Mouse (Mus musculus): ENCODE data around the gene Ptpa. TPM values are rescaled to one million over a fixed set of nuclear protein-coding genes. Genes with fewer than 3 reads are reported as not detected.

Gene Ptpa
- total and polyA plus RNA-seq, 2 experiments from 2014 or later, result 92.4 to 109 TPM

GRCm38 (mm10) chr2:30377721-30378120 lies 38.1 kb upstream of the Ptpa start:
- H3K36me3 ChIP-seq (replicated peaks; ENCODE audit: control insufficient read depth, insufficient read depth, low read length), result peaks cover 89% of the 10 kb centered on the region
- DNase-seq (ENCODE audit: low spot score) (no peak), ATAC-seq (ENCODE audit: insufficient read depth, low read depth) (no peak)
- no peak overlapping the region for H3K9ac ChIP-seq (replicated peaks; ENCODE audit: low read depth, low read length)
- no peak overlapping the region for H3K4me2 ChIP-seq (ENCODE audit: low read depth, low read length)
- 78% methylated on average over 5 of the region's 5 CpGs for WGBS
- no peak overlapping the region for H3K4me3 ChIP-seq (ENCODE audit: low read depth, low read length)
- TF ChIP-seq CTCF (IDR thresholded peaks at IDR 0.05; ENCODE audit: low read depth), result no peak
- no peak for TF ChIP-seq EP300 (IDR thresholded peaks at IDR 0.05; ENCODE audit: low read depth)
- no peaks in the 10 kb centered on the region for H3K4me1 ChIP-seq (ENCODE audit: control insufficient read depth, insufficient read depth)
- no peaks in the 10 kb centered on the region for H3K9me3 ChIP-seq (replicated peaks; ENCODE audit: control insufficient read depth, low read length)
- no peaks in the 10 kb centered on the region for H3K27me3 ChIP-seq (ENCODE audit: control insufficient read depth, insufficient read depth, low read length)
- H3K27ac ChIP-seq (ENCODE audit: low read depth), result no peak overlapping the region

- 76% methylated on average over 7 of the region's 7 CpGs for WGBS
- Histone ChIP-seq H3K9me3 (replicated peaks; ENCODE audit: control insufficient read depth, low read length) (no peaks in the 10 kb centered on the region), H3K27ac (ENCODE audit: low read depth) (no peak overlapping the region), H3K9ac (replicated peaks; ENCODE audit: low read depth, low read length) (no peak overlapping the region), H3K36me3 (replicated peaks; ENCODE audit: control insufficient read depth, insufficient read depth, low read length) (peaks cover 91% of the 10 kb centered on the region), H3K4me3 (ENCODE audit: low read depth, low read length) (no peak overlapping the region), H3K4me2 (ENCODE audit: low read depth, low read length) (no peak overlapping the region), H3K27me3 (ENCODE audit: control insufficient read depth, insufficient read depth, low read length) (no peaks in the 10 kb centered on the region), H3K4me1 (ENCODE audit: control insufficient read depth, insufficient read depth) (no peaks in the 10 kb centered on the region)
- ATAC-seq (ENCODE audit: insufficient read depth, low read depth) (no peak), DNase-seq (ENCODE audit: low spot score) (no peak)
- TF ChIP-seq CTCF (IDR thresholded peaks at IDR 0.05; ENCODE audit: low read depth), result no peak
- TF ChIP-seq EP300 (IDR thresholded peaks at IDR 0.05; ENCODE audit: low read depth), result no peak
Measured at GRCm38 (mm10) chr2:30379307-30379706, 36.5 kb upstream of the Ptpa start.

GRCm38 (mm10) chr2:30380564-30381376 lies 35.1 kb upstream of the Ptpa start:
- Histone ChIP-seq H3K4me1 (ENCODE audit: control insufficient read depth, insufficient read depth) (no peaks in the 10 kb centered on the region), H3K27ac (ENCODE audit: low read depth) (no peak overlapping the region), H3K9ac (replicated peaks; ENCODE audit: low read depth, low read length) (no peak overlapping the region), H3K4me2 (ENCODE audit: low read depth, low read length) (no peak overlapping the region), H3K27me3 (ENCODE audit: control insufficient read depth, insufficient read depth, low read length) (no peaks in the 10 kb centered on the region), H3K9me3 (replicated peaks; ENCODE audit: control insufficient read depth, low read length) (no peaks in the 10 kb centered on the region), H3K36me3 (replicated peaks; ENCODE audit: control insufficient read depth, insufficient read depth, low read length) (peaks cover 90% of the 10 kb centered on the region), H3K4me3 (ENCODE audit: low read depth, low read length) (no peak overlapping the region)
- ATAC-seq (ENCODE audit: insufficient read depth, low read depth) (no peak), DNase-seq (ENCODE audit: low spot score) (no peak)
- 83% methylated on average over 10 of the region's 10 CpGs for WGBS
- TF ChIP-seq EP300 (IDR thresholded peaks at IDR 0.05; ENCODE audit: low read depth) (no peak), CTCF (IDR thresholded peaks at IDR 0.05; ENCODE audit: low read depth) (no peak)

DNA sequence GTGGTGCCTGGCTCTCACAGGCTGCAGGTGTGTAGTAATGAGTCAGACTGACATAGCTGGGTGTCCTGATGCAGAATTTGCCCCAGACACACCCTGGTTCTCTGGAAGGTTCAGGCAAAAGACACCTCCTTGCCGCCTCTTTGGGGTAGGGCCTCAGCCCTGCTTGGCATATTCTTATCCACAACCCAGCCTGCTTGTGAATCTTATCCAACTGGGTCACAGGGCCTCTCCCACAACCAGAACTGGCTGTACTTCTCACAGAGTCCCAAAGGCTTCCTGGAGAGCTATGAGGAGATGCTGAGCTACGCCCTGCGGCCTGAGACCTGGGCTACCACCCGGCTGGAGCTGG lies 34.5 kb upstream of the Ptpa start:
- DNase-seq (ENCODE audit: low spot score) (no peak), ATAC-seq (ENCODE audit: insufficient read depth, low read depth) (no peak)
- Histone ChIP-seq H3K27me3 (ENCODE audit: control insufficient read depth, insufficient read depth, low read length) (no peaks in the 10 kb centered on the region), H3K27ac (ENCODE audit: low read depth) (no peak overlapping the region), H3K9me3 (replicated peaks; ENCODE audit: control insufficient read depth, low read length) (no peaks in the 10 kb centered on the region), H3K9ac (replicated peaks; ENCODE audit: low read depth, low read length) (no peak overlapping the region), H3K4me2 (ENCODE audit: low read depth, low read length) (no peak overlapping the region), H3K4me3 (ENCODE audit: low read depth, low read length) (no peak overlapping the region), H3K36me3 (replicated peaks; ENCODE audit: control insufficient read depth, insufficient read depth, low read length) (peaks cover 84% of the 10 kb centered on the region), H3K4me1 (ENCODE audit: control insufficient read depth, insufficient read depth) (no peaks in the 10 kb centered on the region)
- WGBS, result 86% methylated on average over 4 of the region's 4 CpGs
- no peak for TF ChIP-seq EP300 (IDR thresholded peaks at IDR 0.05; ENCODE audit: low read depth)
- no peak for TF ChIP-seq CTCF (IDR thresholded peaks at IDR 0.05; ENCODE audit: low read depth)

GRCm38 (mm10) chr2:30384814-30385213 lies 31.0 kb upstream of the Ptpa start:
- DNase-seq (ENCODE audit: low spot score) (no peak), ATAC-seq (ENCODE audit: insufficient read depth, low read depth) (no peak)
- H3K4me2 ChIP-seq (ENCODE audit: low read depth, low read length), result no peak overlapping the region
- no peaks in the 10 kb centered on the region for H3K4me1 ChIP-seq (ENCODE audit: control insufficient read depth, insufficient read depth)
- no peak overlapping the region for H3K9ac ChIP-seq (replicated peaks; ENCODE audit: low read depth, low read length)
- no peak overlapping the region for H3K27ac ChIP-seq (ENCODE audit: low read depth)
- no peak overlapping the region for H3K4me3 ChIP-seq (ENCODE audit: low read depth, low read length)
- WGBS, result 58% methylated on average over 5 of the region's 5 CpGs
- H3K36me3 ChIP-seq (replicated peaks; ENCODE audit: control insufficient read depth, insufficient read depth, low read length), result peaks cover 50% of the 10 kb centered on the region
- H3K27me3 ChIP-seq (ENCODE audit: control insufficient read depth, insufficient read depth, low read length), result no peaks in the 10 kb centered on the region
- TF ChIP-seq CTCF (IDR thresholded peaks at IDR 0.05; ENCODE audit: low read depth) (no peak), EP300 (IDR thresholded peaks at IDR 0.05; ENCODE audit: low read depth) (no peak)
- H3K9me3 ChIP-seq (replicated peaks; ENCODE audit: control insufficient read depth, low read length), result no peaks in the 10 kb centered on the region

- ATAC-seq (ENCODE audit: insufficient read depth, low read depth) (no peak), DNase-seq (ENCODE audit: low spot score) (no peak)
- H3K9me3 ChIP-seq (replicated peaks; ENCODE audit: control insufficient read depth, low read length), result no peaks in the 10 kb centered on the region
- WGBS, result 81% methylated on average over 4 of the region's 4 CpGs
- no peak overlapping the region for H3K9ac ChIP-seq (replicated peaks; ENCODE audit: low read depth, low read length)
- no peaks in the 10 kb centered on the region for H3K4me1 ChIP-seq (ENCODE audit: control insufficient read depth, insufficient read depth)
- no peaks in the 10 kb centered on the region for H3K27me3 ChIP-seq (ENCODE audit: control insufficient read depth, insufficient read depth, low read length)
- H3K4me3 ChIP-seq (ENCODE audit: low read depth, low read length), result no peak overlapping the region
- H3K27ac ChIP-seq (ENCODE audit: low read depth), result no peak overlapping the region
- no peak overlapping the region for H3K4me2 ChIP-seq (ENCODE audit: low read depth, low read length)
- peaks cover 43% of the 10 kb centered on the region for H3K36me3 ChIP-seq (replicated peaks; ENCODE audit: control insufficient read depth, insufficient read depth, low read length)
- TF ChIP-seq EP300 (IDR thresholded peaks at IDR 0.05; ENCODE audit: low read depth) (no peak), CTCF (IDR thresholded peaks at IDR 0.05; ENCODE audit: low read depth) (no peak)
Measured at GRCm38 (mm10) chr2:30385591-30385990, 30.2 kb upstream of the Ptpa start.

Data from heart, postnatal 0 days (tissue).